Mouse (Mus musculus) splenic B cell, adult 2 months (primary cell): Measurements from ENCODE around the gene Sec23ip.
"Not testable (repeated sequence)": the region's sequence is repeated elsewhere in the genome, so short reads cannot be mapped to it uniquely, and the experiment has no call there.

Source experiments
- DNase-seq: peaks from one replicate; pipeline ENCODE4 v3.0.0-alpha.2; 2011; ENCODE audit warnings: low read depth, low spot score
- H3K27me3 ChIP-seq: 2 replicates; pipeline ENCODE4 v1.6.1; 2012; ENCODE audit warnings: mild to moderate bottlenecking, low read length, moderate library complexity, mixed read lengths; ENCODE audit not compliant: control insufficient read depth, poor library complexity, insufficient read depth, severe bottlenecking
- H3K36me3 ChIP-seq: 2 replicates; pipeline ENCODE4 v1.6.1; 2012; ENCODE audit warnings: mild to moderate bottlenecking, low read length, moderate library complexity, mixed read lengths; ENCODE audit not compliant: control insufficient read depth, poor library complexity, insufficient read depth, severe bottlenecking

Gene Sec23ip

GRCm38 (mm10) chr7:128744684-128745485, at the start of gene Sec23ip:
Gene Sec23ip (plus strand): TSS chr7:128744943.
- DNase-seq, result peak; percentile 99
- Histone ChIP-seq H3K36me3 (0 out of 2 replicates have a peak, but pooled peaks cover 2% of the 10 kb centered on the region), H3K27me3 (no peaks in the 10 kb centered on the region)

- not testable (repeated sequence) for H3K27me3 ChIP-seq, DNase-seq
- H3K36me3 ChIP-seq, result peaks cover 28% of the 10 kb centered on the region
These were observed 44.8 kb upstream of the Sec23ip start for GRCm38 (mm10) chr7:128699959-128700358.

- no peaks in the 10 kb centered on the region for H3K27me3 ChIP-seq
- peak; percentile 75 for DNase-seq
- H3K36me3 ChIP-seq, result peaks cover 25% of the 10 kb centered on the region
These were observed 39.0 kb upstream of the Sec23ip start for GRCm38 (mm10) chr7:128705735-128706134.

- DNase-seq, result no peak
- no peaks in the 10 kb centered on the region for H3K27me3 ChIP-seq
- peaks cover 31% of the 10 kb centered on the region for H3K36me3 ChIP-seq
These were observed 26.8 kb upstream of the Sec23ip start for GRCm38 (mm10) chr7:128717991-128718390.

- H3K27me3 ChIP-seq, result no peaks in the 10 kb centered on the region
- H3K36me3 ChIP-seq, result peaks cover 12% of the 10 kb centered on the region
- DNase-seq, result peak; percentile 77
These were observed 20.0 kb upstream of the Sec23ip start for GRCm38 (mm10) chr7:128724761-128725160.

- Histone ChIP-seq H3K27me3 (no peaks in the 10 kb centered on the region), H3K36me3 (peaks cover 11% of the 10 kb centered on the region)
- no peak for DNase-seq
These were observed 19.6 kb upstream of the Sec23ip start for GRCm38 (mm10) chr7:128725189-128725588.

- H3K36me3 ChIP-seq, result peaks cover 8% of the 10 kb centered on the region
- no peak for DNase-seq
These were observed 17.7 kb upstream of the Sec23ip start for GRCm38 (mm10) chr7:128726999-128727398.

GRCm38 (mm10) chr7:128727701-128728100, 17.0 kb upstream of the Sec23ip start:
- no peak for DNase-seq

More at GRCm38 (mm10) chr7:128726999-128727398, 17.7 kb upstream of the Sec23ip start:
- H3K27me3 ChIP-seq, result no peaks in the 10 kb centered on the region

GRCm38 (mm10) chr7:128728738-128729137, 16.0 kb upstream of the Sec23ip start:
- Histone ChIP-seq H3K27me3 (no peaks in the 10 kb centered on the region), H3K36me3 (peaks cover 2% of the 10 kb centered on the region)
- DNase-seq, result peak; percentile 37

More at GRCm38 (mm10) chr7:128727701-128728100, 17.0 kb upstream of the Sec23ip start:
- Histone ChIP-seq H3K27me3 (no peaks in the 10 kb centered on the region), H3K36me3 (peaks cover 5% of the 10 kb centered on the region)

GRCm38 (mm10) chr7:128731585-128731984, 13.2 kb upstream of the Sec23ip start:
- no peaks in the 10 kb centered on the region; the same call in 1 of the 2 replicates for H3K36me3 ChIP-seq
- no peaks in the 10 kb centered on the region for H3K27me3 ChIP-seq
- no peak for DNase-seq

GRCm38 (mm10) chr7:128738041-128738440, 6.7 kb upstream of the Sec23ip start:
- DNase-seq, result peak; percentile 46
- H3K27me3 ChIP-seq, result no peaks in the 10 kb centered on the region
- no peaks in the 10 kb centered on the region for H3K36me3 ChIP-seq

GRCm38 (mm10) chr7:128739116-128739461, 5.7 kb upstream of the Sec23ip start:
- Histone ChIP-seq H3K27me3 (no peaks in the 10 kb centered on the region), H3K36me3 (no peaks in the 10 kb centered on the region)
- no peak for DNase-seq

GRCm38 (mm10) chr7:128739462-128740277, 5.1 kb upstream of the Sec23ip start:
- Histone ChIP-seq H3K36me3 (no peaks in the 10 kb centered on the region), H3K27me3 (no peaks in the 10 kb centered on the region)
- peak; percentile 52 for DNase-seq

- H3K36me3 ChIP-seq, result no peaks in the 10 kb centered on the region
- no peaks in the 10 kb centered on the region for H3K27me3 ChIP-seq
- peak; percentile 95 for DNase-seq
These were observed 4.4 kb upstream of the Sec23ip start, which contains the start of gene Mcmbp for GRCm38 (mm10) chr7:128740334-128740733. Gene Mcmbp (minus strand): TSS chr7:128740495.

GRCm38 (mm10) chr7:128743898-128744297, 845 bp upstream of the Sec23ip start:
- H3K27me3 ChIP-seq, result no peaks in the 10 kb centered on the region
- H3K36me3 ChIP-seq, result no peaks in the 10 kb centered on the region
- DNase-seq, result no peak
